12 mouse cellular contexts compared by ENCODE assay signal in genomic region chr3:138745091-138745490, GRCm38 (mm10). TPM values are rescaled to one million over a fixed set of nuclear protein-coding genes. Genes with fewer than 3 reads are reported as not detected.
A peak's percentile ranks its signal among the peaks of the same experiment; 100 is the strongest.
DNase-seq lines count a peak whose midpoint lies in the region; ATAC-seq and TF ChIP-seq lines count a peak whose summit lies in the region.
"Had no signal": no experiment of that assay in that cellular context is flagged by ENCODE, and none has a peak within 500 bp of the region (broad histone marks: within the 10 kb centered on the region; RNA-seq: fewer than 3 reads in every experiment).

No protein-coding gene starts in this region.

- 53% methylated on average over 11 of the region's 11 CpGs for WGBS in heart, embryonic 13.5 days
- WGBS in midbrain, embryonic 16.5 days: 67% methylated on average over 11 of the region's 11 CpGs
- WGBS in lung, adult 2 months: 72% methylated on average over 11 of the region's 11 CpGs

- peak in 1 of 2 experiments; percentile 41; a peak in 1 of 4 replicates for TF ChIP-seq EP300 in MEL (IDR thresholded peaks at IDR 0.05; ENCODE audit: low read depth in 1 of 2, low read length in 2 of 2)

- peaks cover 52% of the 10 kb centered on the region for H3K79me2 ChIP-seq in MEL (ENCODE audit: control insufficient read depth, insufficient read depth, low read length, poor library complexity)

- H3K27me3 ChIP-seq in heart, embryonic 13.5 days (replicated peaks): peaks cover 18% of the 10 kb centered on the region
- H3K27me3 ChIP-seq in MEL (ENCODE audit: control insufficient read depth in 1 of 2, insufficient read depth in 2 of 2, low read length in 2 of 2): no peaks in the 10 kb centered on the region
- no peaks in the 10 kb centered on the region for H3K27me3 ChIP-seq in midbrain, embryonic 16.5 days (ENCODE audit: control insufficient read depth, insufficient read depth, low read depth, low read length)
- H3K27me3 ChIP-seq: CH12.LX had no signal

- H3K36me3 ChIP-seq in heart, embryonic 13.5 days: no peaks in the 10 kb centered on the region
- peaks cover 0 to 67% of the 10 kb centered on the region in 2 experiments; a peak in 2 of 4 replicates for H3K36me3 ChIP-seq in MEL (ENCODE audit: control insufficient read depth in 1 of 2, insufficient read depth in 2 of 2, low read length in 2 of 2)
- H3K36me3 ChIP-seq in midbrain, embryonic 16.5 days (ENCODE audit: control insufficient read depth, insufficient read depth, low read length): no peaks in the 10 kb centered on the region
- H3K36me3 ChIP-seq: liver, embryonic 12.5 days had no signal

- no peak overlapping the region for H3K4me3 ChIP-seq in heart, embryonic 13.5 days
- peak overlapping the region; percentile 40 to 98 for H3K4me3 ChIP-seq in MEL (ENCODE audit: control insufficient read depth in 1 of 2, insufficient read depth in 1 of 2, low read depth in 2 of 2, low read length in 2 of 2)
- H3K4me3 ChIP-seq in embryonic fibroblast, embryonic 13.5 days (ENCODE audit: insufficient read depth, low read length): no peak overlapping the region
- H3K4me3 ChIP-seq in midbrain, embryonic 16.5 days (ENCODE audit: low read depth, low read length): peak overlapping the region; percentile 93
- H3K4me3 ChIP-seq in lung, adult 2 months (replicated peaks; ENCODE audit: extremely low read depth, low read depth, low read length): no peak overlapping the region
- H3K4me3 ChIP-seq: liver, embryonic 12.5 days had no signal

- no peak for ATAC-seq in heart, embryonic 13.5 days (ENCODE audit: extremely low read depth, insufficient number of reproducible peaks, low FRiP score, low TSS enrichment)
- no peak for ATAC-seq in midbrain, embryonic 16.5 days
- ATAC-seq: liver, embryonic 12.5 days had no signal

- H3K9ac ChIP-seq in heart, embryonic 13.5 days: no peak overlapping the region
- H3K9ac ChIP-seq in MEL (ENCODE audit: control insufficient read depth, low read depth, low read length, poor library complexity, severe bottlenecking): peak overlapping the region; percentile 51
- peak overlapping the region; percentile 30; the same call in 1 of the 2 replicates for H3K9ac ChIP-seq in midbrain, embryonic 16.5 days (ENCODE audit: low read depth, low read length)
- H3K9ac ChIP-seq: liver, embryonic 12.5 days had no signal

- no peaks in the 10 kb centered on the region for H3K9me3 ChIP-seq in heart, embryonic 13.5 days
- H3K9me3 ChIP-seq in MEL (replicated peaks; ENCODE audit: insufficient read depth, low read length): no peaks in the 10 kb centered on the region
- no peaks in the 10 kb centered on the region for H3K9me3 ChIP-seq in midbrain, embryonic 16.5 days (replicated peaks; ENCODE audit: control insufficient read depth, low read length, poor library complexity, severe bottlenecking)
- H3K9me3 ChIP-seq: liver, embryonic 12.5 days had no signal

- no peak for TF ChIP-seq CTCF in MEL (IDR thresholded peaks at IDR 0.05 in 2 of 3, conservative IDR thresholded peaks at IDR 0.05 in 1 of 3; ENCODE audit: control insufficient read depth in 1 of 3, insufficient read depth in 1 of 3, low read depth in 2 of 3, low read length in 3 of 3, poor library complexity in 1 of 3, severe bottlenecking in 1 of 3)
- TF ChIP-seq CTCF in embryonic fibroblast, embryonic 13.5 days (IDR thresholded peaks at IDR 0.05; ENCODE audit: borderline replicate concordance, insufficient read depth, low read length): no peak
- TF ChIP-seq CTCF in lung, adult 2 months (IDR thresholded peaks at IDR 0.05; ENCODE audit: insufficient read depth, low read length): no peak

- H3K27ac ChIP-seq in heart, embryonic 13.5 days (replicated peaks): no peak overlapping the region
- H3K27ac ChIP-seq in MEL (ENCODE audit: control insufficient read depth, low read depth, low read length): peak overlapping the region; percentile 74
- H3K27ac ChIP-seq in embryonic fibroblast, embryonic 13.5 days (ENCODE audit: insufficient read depth, low read length): peak overlapping the region; percentile 85
- no peak overlapping the region for H3K27ac ChIP-seq in midbrain, embryonic 16.5 days (ENCODE audit: low read length)
- H3K27ac ChIP-seq: liver, embryonic 12.5 days had no signal

- no peak for TF ChIP-seq POLR2A in MEL (IDR thresholded peaks at IDR 0.05; ENCODE audit: control insufficient read depth in 1 of 2, insufficient read depth in 1 of 2, low read depth in 1 of 2, low read length in 2 of 2, poor library complexity in 1 of 2)
- TF ChIP-seq POLR2A in embryonic fibroblast, embryonic 13.5 days (IDR thresholded peaks at IDR 0.05; ENCODE audit: low read depth, low read length): no peak
- TF ChIP-seq POLR2A in lung, adult 2 months (IDR thresholded peaks at IDR 0.05; ENCODE audit: borderline replicate concordance, extremely low read depth, low read depth, low read length): no peak

- no peak for TF ChIP-seq RAD21 in MEL (IDR thresholded peaks at IDR 0.05; ENCODE audit: low read depth, low read length)

- H3K4me2 ChIP-seq in heart, embryonic 13.5 days: peak overlapping the region; percentile 95; the same call in 1 of the 2 replicates
- H3K4me2 ChIP-seq in midbrain, embryonic 16.5 days (ENCODE audit: low read length): peak overlapping the region; percentile 85
- H3K4me2 ChIP-seq: liver, embryonic 12.5 days had no signal

- no peak for DNase-seq in heart, adult 18-20 months
- peak; percentile 67 for DNase-seq in MEL (ENCODE audit: low read depth, low spot score)
- DNase-seq in embryo, embryonic 10 days (ENCODE audit: low spot score): no peak
- no peak for DNase-seq in adrenal gland, adult 2 months
- no peak for DNase-seq in lung, adult 2 months
- DNase-seq: kidney, adult 2 months; lung, postnatal 10 days had no signal

- H3K4me1 ChIP-seq in heart, embryonic 13.5 days: peaks cover 36% of the 10 kb centered on the region
- H3K4me1 ChIP-seq in MEL (ENCODE audit: control insufficient read depth in 1 of 2, insufficient read depth in 2 of 2, low read length in 2 of 2): peaks cover 42 to 75% of the 10 kb centered on the region in 2 experiments
- H3K4me1 ChIP-seq in embryonic fibroblast, embryonic 13.5 days (ENCODE audit: control insufficient read depth, insufficient read depth, low read length): peaks cover 12% of the 10 kb centered on the region
- peaks cover 32% of the 10 kb centered on the region for H3K4me1 ChIP-seq in midbrain, embryonic 16.5 days (ENCODE audit: control insufficient read depth, insufficient read depth, low read length)
- H3K4me1 ChIP-seq in lung, adult 2 months (ENCODE audit: control insufficient read depth, insufficient read depth, low read length): 0 out of 2 replicates have a peak, but pooled peaks cover 2% of the 10 kb centered on the region

TF ChIP-seq in MEL, 35 proteins besides CTCF, POLR2A, EP300 and RAD21:
- TF ChIP-seq USF1 (IDR thresholded peaks at IDR 0.05; ENCODE audit: low read depth, low read length): no peak
- TF ChIP-seq MAX (IDR thresholded peaks at IDR 0.05; ENCODE audit: low read length): no peak
- TF ChIP-seq ETS1 (IDR thresholded peaks at IDR 0.05; ENCODE audit: low read depth, low read length): peak; percentile 44; the same call in 1 of the 2 replicates
- TF ChIP-seq SIN3A (IDR thresholded peaks at IDR 0.05; ENCODE audit: low read length): peak; percentile 57; the same call in 1 of the 2 replicates
- peak; percentile 22; the same call in 1 of the 2 replicates for TF ChIP-seq MXI1 (IDR thresholded peaks at IDR 0.05; ENCODE audit: low read depth, low read length)
- TF ChIP-seq POLR2AphosphoS2 (IDR thresholded peaks at IDR 0.05; ENCODE audit: low read length): no peak
- TF ChIP-seq GATA1 (IDR thresholded peaks at IDR 0.05; ENCODE audit: low read depth, low read length): peak; percentile 36
- TF ChIP-seq TAL1 (IDR thresholded peaks at IDR 0.05; ENCODE audit: low read length): no peak
- peak; percentile 57; the same call in 1 of the 2 replicates for TF ChIP-seq TBP (IDR thresholded peaks at IDR 0.05; ENCODE audit: low read depth, low read length)
- 0 out of 2 replicates have a peak, but pooled peaks have one; percentile 4 for TF ChIP-seq TCF12 (IDR thresholded peaks at IDR 0.05; ENCODE audit: low read depth, low read length)
- 0 out of 2 replicates have a peak, but pooled peaks have one; percentile 21 for TF ChIP-seq MYC (IDR thresholded peaks at IDR 0.05; ENCODE audit: low read depth, low read length)
- peak; percentile 29; the same call in 1 of the 2 replicates for TF ChIP-seq RCOR1 (IDR thresholded peaks at IDR 0.05; ENCODE audit: low read depth, low read length)

RNA-seq across cellular contexts. Expression of gene Tspan5, which starts 3.1 kb away (rescaled TPM):
- 13.9 and 16.2 TPM in 2 replicates for polyA plus RNA-seq in heart, embryonic 13.5 days (2015; fragmentation: Nextera tagmentation; extraction: Ambion mirVana)
- total RNA-seq in heart, adult 18-20 months (2021): 1 to 10 TPM; 6.4 to 6.9 TPM
- 28.1 and 28.8 TPM in 2 replicates for total RNA-seq in MEL (2012; rRNA removed)
- 10 to 100 TPM in 1 of 2 experiments, not detected in 1; 35.1 TPM for polyA plus RNA-seq in MEL (2012; ENCODE audit: insufficient read depth in 1 of 2, insufficient read length in 2 of 2, low read depth in 1 of 2, low replicate concordance in 2 of 2, missing spikeins in 1 of 2)
- polyA plus RNA-seq in embryonic fibroblast, embryonic 13.5 days (2011; ENCODE audit: insufficient read length, low read depth, missing spikeins): 46.2 and 52.0 TPM in 2 replicates
- polyA plus RNA-seq in midbrain, embryonic 16.5 days (2015; fragmentation: Nextera tagmentation; extraction: Ambion mirVana): 96.3 and 101 TPM in 2 replicates
- 10 to 100 TPM; 47.3 to 67.5 TPM for total RNA-seq in adrenal gland, adult 2 months (2021)
- 32.3 and 40.3 TPM in 2 replicates for polyA plus RNA-seq in adrenal gland, adult 2 months (2012; rRNA removed)
- 20.3 and 33.0 TPM in 2 replicates for polyA plus RNA-seq in lung, adult 2 months (2012; rRNA removed)

Comparison
In these comparisons a context has a peak if more than half of its experiments do, and no peak if none do; other contexts are left out.
1. H3K27ac ChIP-seq: peak in MEL (single experiment) and embryonic fibroblast, embryonic 13.5 days (single experiment); none in heart, embryonic 13.5 days (single experiment) and midbrain, embryonic 16.5 days (single experiment).
2. H3K4me3 ChIP-seq: peak in MEL (2 of 2) and midbrain, embryonic 16.5 days (single experiment); none in heart, embryonic 13.5 days (single experiment), embryonic fibroblast, embryonic 13.5 days (single experiment) and lung, adult 2 months (single experiment).